Mouse (Mus musculus) kidney, postnatal 14 days (tissue): ENCODE data around the gene Tmbim4.
A peak's percentile ranks its signal among the peaks of the same experiment; 100 is the strongest.

Experiments used
- DNase-seq: peaks from one replicate; pipeline ENCODE4 v3.0.0; 2022; ENCODE audit warnings: mixed read lengths

Gene Tmbim4

GRCm38 (mm10) chr10:120246994-120247750 is 45.8 kb downstream of the Tmbim4 start:
- peak; percentile 64 for DNase-seq

GRCm38 (mm10) chr10:120250911-120251683 is 49.7 kb downstream of the Tmbim4 start:
- no peak for DNase-seq

- no peak for DNase-seq
Observed at GRCm38 (mm10) chr10:120251791-120252190, 50.4 kb downstream of the Tmbim4 start.

GRCm38 (mm10) chr10:120252800-120253199 is 51.4 kb downstream of the Tmbim4 start:
- no peak for DNase-seq

- DNase-seq: peak; percentile 62
Observed at GRCm38 (mm10) chr10:120257231-120257630, 55.8 kb downstream of the Tmbim4 start.

- no peak for DNase-seq
Observed at GRCm38 (mm10) chr10:120267790-120268189, 66.4 kb downstream of the Tmbim4 start.

GRCm38 (mm10) chr10:120269946-120270345 is 68.6 kb downstream of the Tmbim4 start:
- no peak for DNase-seq

- peak; percentile 53 for DNase-seq
Observed at GRCm38 (mm10) chr10:120270777-120271176, 69.4 kb downstream of the Tmbim4 start.

GRCm38 (mm10) chr10:120271318-120271717 is 69.9 kb downstream of the Tmbim4 start:
- no peak for DNase-seq

GRCm38 (mm10) chr10:120271879-120272269 is 70.5 kb downstream of the Tmbim4 start:
- no peak for DNase-seq

- DNase-seq: peak; percentile 13
Observed at GRCm38 (mm10) chr10:120272270-120272883, 71.0 kb downstream of the Tmbim4 start.

- no peak for DNase-seq
Observed at GRCm38 (mm10) chr10:120273335-120273734, 71.9 kb downstream of the Tmbim4 start.
